Mouse (Mus musculus): Measurements from ENCODE around the gene 6430550D23Rik. TPM values are rescaled to one million over a fixed set of nuclear protein-coding genes. Genes with fewer than 3 reads are reported as not detected.

6430550D23Rik gene
- polyA plus RNA-seq, 1 experiment from 2014 or later, result 2.5 TPM

DNA sequence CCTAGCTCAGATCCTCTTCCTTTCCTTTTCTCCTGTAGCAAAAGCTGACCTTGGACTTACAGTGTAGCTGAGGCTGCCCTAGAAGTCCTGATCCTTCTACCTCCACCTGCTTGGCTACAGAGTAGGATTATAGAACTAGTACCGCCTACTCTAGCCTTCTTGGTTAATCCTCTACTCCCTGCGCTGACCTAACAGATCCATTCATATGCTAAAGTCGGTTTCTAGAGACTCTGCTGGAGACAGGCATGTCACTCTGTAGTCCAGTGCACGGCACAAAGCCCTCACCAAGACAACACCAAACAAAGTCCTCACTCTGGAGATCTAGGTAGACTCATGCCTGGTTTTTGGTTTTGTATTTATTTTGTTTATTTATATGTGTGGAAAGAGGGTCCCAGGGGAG is 61.3 kb downstream of the 6430550D23Rik start:
- no peak for TF ChIP-seq CTCF (IDR thresholded peaks at IDR 0.05; ENCODE audit: low read depth)
- WGBS, result 32% methylated on average over 4 of the region's 4 CpGs
- Histone ChIP-seq H3K9me3 (replicated peaks; ENCODE audit: low read length) (no peaks in the 10 kb centered on the region), H3K9ac (ENCODE audit: low read depth, low read length) (no peak overlapping the region), H3K27me3 (ENCODE audit: insufficient read depth, low read length) (no peaks in the 10 kb centered on the region), H3K36me3 (ENCODE audit: insufficient read depth, low read length) (no peaks in the 10 kb centered on the region), H3K27ac (no peak overlapping the region), H3K4me2 (ENCODE audit: low read length) (no peak overlapping the region), H3K4me1 (replicated peaks; ENCODE audit: insufficient read depth, low read length) (0 out of 2 replicates have a peak, but pooled peaks cover 4% of the 10 kb centered on the region), H3K4me3 (replicated peaks; ENCODE audit: low read depth, low read length) (no peak overlapping the region)
- no peak for ATAC-seq (replicated peaks; ENCODE audit: low FRiP score, low read depth)
- DNase-seq (ENCODE audit: low spot score), result no peak

GRCm38 (mm10) chr2:155946069-155946468 is 61.7 kb downstream of the 6430550D23Rik start:
- no peak overlapping the region for H3K27ac ChIP-seq
- no peaks in the 10 kb centered on the region for H3K9me3 ChIP-seq (replicated peaks; ENCODE audit: low read length)
- H3K27me3 ChIP-seq (ENCODE audit: insufficient read depth, low read length), result no peaks in the 10 kb centered on the region
- peak; percentile 88 for TF ChIP-seq CTCF (IDR thresholded peaks at IDR 0.05; ENCODE audit: low read depth)
- no peak overlapping the region for H3K4me2 ChIP-seq (ENCODE audit: low read length)
- H3K4me1 ChIP-seq (replicated peaks; ENCODE audit: insufficient read depth, low read length), result 0 out of 2 replicates have a peak, but pooled peaks cover 4% of the 10 kb centered on the region
- WGBS, result 2% methylated on average over 7 of the region's 7 CpGs
- peak; percentile 87 for DNase-seq (ENCODE audit: low spot score)
- H3K36me3 ChIP-seq (ENCODE audit: insufficient read depth, low read length), result no peaks in the 10 kb centered on the region
- H3K9ac ChIP-seq (ENCODE audit: low read depth, low read length), result no peak overlapping the region
- no peak overlapping the region for H3K4me3 ChIP-seq (replicated peaks; ENCODE audit: low read depth, low read length)
- ATAC-seq (replicated peaks; ENCODE audit: low FRiP score, low read depth), result no peak

DNA sequence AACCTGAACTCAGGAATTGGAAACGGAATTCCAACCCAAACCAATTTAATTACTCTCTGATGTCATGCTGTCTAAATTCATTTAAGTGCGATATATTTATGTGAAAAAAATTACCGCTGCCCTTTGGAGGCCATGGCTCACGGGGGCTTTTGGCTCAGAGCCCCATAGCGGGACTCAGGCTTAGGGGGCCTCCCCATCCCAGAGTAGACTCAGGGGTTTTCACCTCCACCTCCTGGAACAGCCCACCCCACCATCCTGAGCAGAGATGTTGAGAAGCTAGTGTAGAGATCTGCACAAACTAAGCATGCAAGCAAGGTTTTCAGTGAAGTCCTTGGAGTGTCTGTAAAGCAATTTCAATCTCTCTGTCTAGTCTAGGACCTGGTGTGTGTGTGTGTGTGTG is 62.2 kb downstream of the 6430550D23Rik start:
- H3K9ac ChIP-seq (ENCODE audit: low read depth, low read length), result no peak overlapping the region
- 52% methylated on average over 5 of the region's 5 CpGs for WGBS
- no peak for DNase-seq (ENCODE audit: low spot score)

DNA sequence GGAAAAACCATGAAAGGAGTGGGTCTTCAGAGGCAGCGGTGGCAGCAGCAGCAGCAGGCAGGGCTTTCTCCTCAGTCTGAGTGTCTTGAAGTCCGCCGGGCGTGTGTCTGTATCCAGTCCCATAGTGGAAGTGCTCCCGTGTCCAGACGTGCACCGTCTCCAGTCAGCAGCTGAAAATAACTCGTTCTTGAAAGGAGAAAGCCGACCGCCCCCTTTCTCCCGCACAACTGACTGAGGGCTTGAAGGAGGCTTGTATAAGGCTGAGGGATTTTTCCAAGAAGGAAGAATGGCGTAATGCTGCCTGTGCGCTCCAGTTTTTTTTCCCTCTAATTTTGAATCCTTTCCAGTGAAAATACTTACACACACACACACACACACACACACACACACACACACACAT is 62.7 kb downstream of the 6430550D23Rik start, which contains the start of gene Gdf5:
Gdf5 (minus strand) TSS at position 244 of the 400 bp plus-strand sequence.
- Histone ChIP-seq H3K4me2 (ENCODE audit: low read length) (peak within 1 kb of the TSS; percentile 28), H3K27me3 (ENCODE audit: insufficient read depth, low read length) (no peaks in the 10 kb centered on the region), H3K36me3 (ENCODE audit: insufficient read depth, low read length) (no peaks in the 10 kb centered on the region), H3K27ac (no peak within 1 kb of the TSS), H3K4me3 (replicated peaks; ENCODE audit: low read depth, low read length) (no peak within 1 kb of the TSS), H3K9me3 (replicated peaks; ENCODE audit: low read length) (no peaks in the 10 kb centered on the region), H3K9ac (ENCODE audit: low read depth, low read length) (no peak within 1 kb of the TSS), H3K4me1 (replicated peaks; ENCODE audit: insufficient read depth, low read length) (0 out of 2 replicates have a peak, but pooled peaks cover 4% of the 10 kb centered on the region)
- ATAC-seq (replicated peaks; ENCODE audit: low FRiP score, low read depth), result no peak
- 34% methylated on average over 13 of the region's 13 CpGs for WGBS
- no peak for TF ChIP-seq CTCF (IDR thresholded peaks at IDR 0.05; ENCODE audit: low read depth)
- DNase-seq (ENCODE audit: low spot score), result peak; percentile 61

More for the DNA sequence above, 62.2 kb downstream of the 6430550D23Rik start:
- H3K4me2 ChIP-seq (ENCODE audit: low read length), result 0 out of 2 replicates have a peak overlapping the region, but pooled peaks have one; percentile 28
- no peak for ATAC-seq (replicated peaks; ENCODE audit: low FRiP score, low read depth)
- no peak for TF ChIP-seq CTCF (IDR thresholded peaks at IDR 0.05; ENCODE audit: low read depth)
- no peaks in the 10 kb centered on the region for H3K9me3 ChIP-seq (replicated peaks; ENCODE audit: low read length)
- no peaks in the 10 kb centered on the region for H3K36me3 ChIP-seq (ENCODE audit: insufficient read depth, low read length)
- no peak overlapping the region for H3K4me3 ChIP-seq (replicated peaks; ENCODE audit: low read depth, low read length)
- 0 out of 2 replicates have a peak, but pooled peaks cover 4% of the 10 kb centered on the region for H3K4me1 ChIP-seq (replicated peaks; ENCODE audit: insufficient read depth, low read length)
- H3K27me3 ChIP-seq (ENCODE audit: insufficient read depth, low read length), result no peaks in the 10 kb centered on the region
- no peak overlapping the region for H3K27ac ChIP-seq

DNA sequence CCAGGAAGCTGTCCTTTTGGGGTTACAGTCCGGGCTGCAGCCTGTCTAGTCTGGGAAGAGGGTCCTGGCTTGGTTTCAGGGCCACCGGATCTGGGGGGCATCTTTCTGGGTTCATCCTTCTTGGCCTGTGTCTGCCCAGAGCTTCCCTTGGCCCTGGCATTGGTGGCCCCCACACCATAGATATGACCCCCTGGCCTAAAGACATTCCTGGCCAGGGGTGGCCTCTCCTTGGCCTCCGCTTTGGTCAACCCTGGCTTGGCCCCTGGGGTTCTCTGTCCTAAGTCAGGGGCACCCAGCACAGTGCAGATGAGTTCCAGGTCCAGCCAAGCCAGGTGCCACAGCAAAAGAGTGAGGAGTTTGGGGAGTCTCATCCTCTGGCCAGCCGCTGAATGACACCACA is 63.1 kb downstream of the 6430550D23Rik start:
- WGBS, result 70% methylated on average over 4 of the region's 4 CpGs
- Histone ChIP-seq H3K27me3 (ENCODE audit: insufficient read depth, low read length) (no peaks in the 10 kb centered on the region), H3K4me2 (ENCODE audit: low read length) (peak overlapping the region; percentile 28), H3K4me3 (replicated peaks; ENCODE audit: low read depth, low read length) (no peak overlapping the region), H3K9ac (ENCODE audit: low read depth, low read length) (no peak overlapping the region), H3K36me3 (ENCODE audit: insufficient read depth, low read length) (no peaks in the 10 kb centered on the region), H3K9me3 (replicated peaks; ENCODE audit: low read length) (no peaks in the 10 kb centered on the region), H3K27ac (no peak overlapping the region), H3K4me1 (replicated peaks; ENCODE audit: insufficient read depth, low read length) (0 out of 2 replicates have a peak, but pooled peaks cover 4% of the 10 kb centered on the region)
- no peak for TF ChIP-seq CTCF (IDR thresholded peaks at IDR 0.05; ENCODE audit: low read depth)
- no peak for ATAC-seq (replicated peaks; ENCODE audit: low FRiP score, low read depth)
- DNase-seq (ENCODE audit: low spot score), result no peak

DNA sequence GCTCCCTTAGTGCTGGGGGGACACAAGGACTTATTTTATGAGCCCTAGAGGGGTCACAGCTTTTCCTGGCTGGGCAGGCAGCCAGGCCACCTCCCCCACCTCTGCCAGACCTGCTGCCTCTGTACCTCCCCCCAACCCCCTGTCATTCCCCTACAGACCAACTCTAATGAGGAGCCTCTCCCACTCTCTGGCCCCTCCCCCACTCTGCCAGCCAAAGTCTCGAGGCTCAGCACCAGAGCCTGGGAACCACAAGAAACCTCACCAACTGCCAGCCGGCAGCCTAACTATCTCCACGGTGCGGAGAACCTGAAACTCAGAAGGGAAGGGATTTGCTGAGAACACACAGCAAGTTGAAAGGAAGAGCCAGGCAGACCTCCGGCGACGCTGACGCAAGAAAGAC is 64.3 kb downstream of the 6430550D23Rik start:
- Histone ChIP-seq H3K9ac (ENCODE audit: low read depth, low read length) (0 out of 2 replicates have a peak overlapping the region, but pooled peaks have one; percentile 5), H3K27ac (no peak overlapping the region), H3K27me3 (ENCODE audit: insufficient read depth, low read length) (no peaks in the 10 kb centered on the region), H3K4me3 (replicated peaks; ENCODE audit: low read depth, low read length) (no peak overlapping the region), H3K4me1 (replicated peaks; ENCODE audit: insufficient read depth, low read length) (0 out of 2 replicates have a peak, but pooled peaks cover 4% of the 10 kb centered on the region), H3K36me3 (ENCODE audit: insufficient read depth, low read length) (no peaks in the 10 kb centered on the region), H3K9me3 (replicated peaks; ENCODE audit: low read length) (no peaks in the 10 kb centered on the region), H3K4me2 (ENCODE audit: low read length) (peak overlapping the region; percentile 38)
- no peak for TF ChIP-seq CTCF (IDR thresholded peaks at IDR 0.05; ENCODE audit: low read depth)
- DNase-seq (ENCODE audit: low spot score) (peak; percentile 51), ATAC-seq (replicated peaks; ENCODE audit: low FRiP score, low read depth) (no peak)
- WGBS, result 6% methylated on average over 8 of the region's 8 CpGs

Data from kidney, postnatal 0 days (tissue).